Mouse (Mus musculus) kidney, postnatal 14 days (tissue): Measurements from ENCODE around the gene Ep400.

Source experiments
- DNase-seq: peaks from one replicate; pipeline ENCODE4 v3.0.0; 2022; ENCODE audit warnings: mixed read lengths

Ep400 gene

GRCm38 (mm10) chr5:110664041-110664440 lies 106.5 kb downstream of the Ep400 start:
- DNase-seq = no peak

GRCm38 (mm10) chr5:110659682-110660081 lies 110.8 kb downstream of the Ep400 start:
- DNase-seq = no peak

- no peak for DNase-seq
Measured at GRCm38 (mm10) chr5:110653686-110654085, 116.8 kb downstream of the Ep400 start.

GRCm38 (mm10) chr5:110652719-110653648 lies 117.5 kb downstream of the Ep400 start, which contains the start of the genes Noc4l and Ddx51:
TSS of gene Noc4l (minus strand) at chr5:110653417.
TSS of gene Ddx51 (plus strand) at chr5:110653451.
- peak; percentile 97 for DNase-seq

- DNase-seq = no peak
Measured at GRCm38 (mm10) chr5:110646377-110646776, 124.1 kb downstream of the Ep400 start.

- DNase-seq = peak; percentile 78
Measured at GRCm38 (mm10) chr5:110639459-110639858, 131.1 kb downstream of the Ep400 start.

- no peak for DNase-seq
Measured at GRCm38 (mm10) chr5:110638306-110639074, 132.0 kb downstream of the Ep400 start.

GRCm38 (mm10) chr5:110635951-110636707 lies 134.4 kb downstream of the Ep400 start:
- DNase-seq = peak; percentile 41

- DNase-seq = peak; percentile 78
Measured at GRCm38 (mm10) chr5:110629525-110630120, 140.9 kb downstream of the Ep400 start.

- DNase-seq = no peak
Measured at GRCm38 (mm10) chr5:110628156-110628555, 142.4 kb downstream of the Ep400 start.

- DNase-seq = no peak
Measured at GRCm38 (mm10) chr5:110627351-110627750, 143.2 kb downstream of the Ep400 start.

- DNase-seq = no peak
Measured at GRCm38 (mm10) chr5:110624319-110624718, 146.2 kb downstream of the Ep400 start.

GRCm38 (mm10) chr5:110619226-110619625 lies 151.3 kb downstream of the Ep400 start:
- DNase-seq = no peak
